In the genomic region with DNA sequence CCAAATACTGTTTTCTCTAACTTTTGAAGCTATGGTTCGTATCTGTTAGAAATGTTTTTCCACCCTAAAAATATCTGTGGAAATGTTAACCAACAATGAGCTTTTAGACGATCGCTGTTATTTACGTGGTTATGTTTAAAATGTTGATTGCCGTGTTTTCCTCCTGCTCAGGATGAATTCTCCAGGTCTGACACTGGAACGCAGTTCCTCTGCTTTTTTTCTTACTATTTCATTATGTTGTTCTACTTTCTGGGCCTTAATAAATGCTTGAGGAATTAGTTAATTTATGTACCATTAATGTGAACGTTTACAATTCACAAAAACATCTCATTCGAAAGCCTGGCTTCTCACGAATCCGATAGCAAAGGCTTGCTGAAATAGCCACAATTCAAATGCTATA, we compare ENCODE assay signal across 18 mouse cellular contexts. TPM values are rescaled to one million over a fixed set of nuclear protein-coding genes. Genes with fewer than 3 reads are reported as not detected.
DNase-seq lines count a peak whose midpoint lies in the region; ATAC-seq and TF ChIP-seq lines count a peak whose summit lies in the region.
"Had no signal": no experiment of that assay in that cellular context is flagged by ENCODE, and none has a peak within 500 bp of the region (broad histone marks: within the 10 kb centered on the region; RNA-seq: fewer than 3 reads in every experiment).

No protein-coding gene starts in this region.

- intact Hi-C loops in heart, postnatal 14 days (cut with DNase I), result no loop called here

- H3K4me3 ChIP-seq in hindbrain, embryonic 11.5 days (ENCODE audit: low read depth, low read length), result no peak overlapping the region
- H3K4me3 ChIP-seq in hindbrain, embryonic 12.5 days, result no peak overlapping the region
- H3K4me3 ChIP-seq in lung, embryonic 14.5 days (ENCODE audit: low read depth, low read length), result peak overlapping the region; percentile 44
- no peak overlapping the region for H3K4me3 ChIP-seq in intestine, embryonic 15.5 days (replicated peaks)
- H3K4me3 ChIP-seq: forebrain, embryonic 15.5 days; left cerebral cortex, adult 2 months had no signal

- peak; percentile 49 for DNase-seq in hindbrain, embryonic 11.5 days (ENCODE audit: low spot score)
- peak; percentile 30 for DNase-seq in lung, embryonic 14.5 days
- no peak for DNase-seq in lung, adult 18-20 months
- peak; percentile 43 for DNase-seq in retina, postnatal 1 day
- DNase-seq in urinary bladder, postnatal 14 days (ENCODE audit: low spot score), result no peak
- no peak for DNase-seq in heart, postnatal 14 days
- DNase-seq: adrenal gland, adult 2 months; right cerebral cortex, postnatal 14 days; thymus, postnatal 25 days had no signal

- no peaks in the 10 kb centered on the region for H3K36me3 ChIP-seq in hindbrain, embryonic 11.5 days (ENCODE audit: control insufficient read depth, insufficient read depth, low read length)
- H3K36me3 ChIP-seq in hindbrain, embryonic 12.5 days, result no peaks in the 10 kb centered on the region
- no peaks in the 10 kb centered on the region for H3K36me3 ChIP-seq in lung, embryonic 14.5 days (ENCODE audit: insufficient read depth)
- H3K36me3 ChIP-seq in intestine, embryonic 15.5 days, result no peaks in the 10 kb centered on the region
- H3K36me3 ChIP-seq: forebrain, embryonic 15.5 days; G1E had no signal

- no peak overlapping the region for H3K27ac ChIP-seq in hindbrain, embryonic 11.5 days (ENCODE audit: low read depth, low read length)
- no peak overlapping the region for H3K27ac ChIP-seq in hindbrain, embryonic 12.5 days
- H3K27ac ChIP-seq in lung, embryonic 14.5 days (ENCODE audit: low read depth), result 0 out of 2 replicates have a peak overlapping the region, but pooled peaks have one; percentile 87
- no peak overlapping the region for H3K27ac ChIP-seq in intestine, embryonic 15.5 days
- H3K27ac ChIP-seq: forebrain, embryonic 15.5 days; left cerebral cortex, adult 2 months; macrophage had no signal

- H3K4me1 ChIP-seq in hindbrain, embryonic 11.5 days (replicated peaks; ENCODE audit: control insufficient read depth, insufficient read depth, low read length), result peaks cover 6% of the 10 kb centered on the region
- peaks cover 20% of the 10 kb centered on the region for H3K4me1 ChIP-seq in hindbrain, embryonic 12.5 days
- peaks cover 3% of the 10 kb centered on the region; the same call in 1 of the 2 replicates for H3K4me1 ChIP-seq in lung, embryonic 14.5 days (ENCODE audit: insufficient read depth)
- H3K4me1 ChIP-seq in intestine, embryonic 15.5 days (replicated peaks), result no peaks in the 10 kb centered on the region; the same call in 1 of the 2 replicates

- no peaks in the 10 kb centered on the region for H3K9me3 ChIP-seq in hindbrain, embryonic 11.5 days (ENCODE audit: control insufficient read depth, low read length)
- H3K9me3 ChIP-seq in hindbrain, embryonic 12.5 days (replicated peaks), result no peaks in the 10 kb centered on the region
- H3K9me3 ChIP-seq in lung, embryonic 14.5 days (ENCODE audit: low read depth, low read length), result no peaks in the 10 kb centered on the region
- no peaks in the 10 kb centered on the region for H3K9me3 ChIP-seq in intestine, embryonic 15.5 days
- H3K9me3 ChIP-seq: forebrain, embryonic 15.5 days; G1E had no signal

- ATAC-seq in hindbrain, embryonic 11.5 days (ENCODE audit: low FRiP score), result no peak
- ATAC-seq in hindbrain, embryonic 12.5 days (ENCODE audit: low FRiP score), result no peak
- ATAC-seq in lung, embryonic 14.5 days (ENCODE audit: insufficient read depth), result no peak
- no peak for ATAC-seq in intestine, embryonic 15.5 days
- ATAC-seq: forebrain, embryonic 15.5 days; hindbrain, embryonic 16.5 days; midbrain, embryonic 16.5 days had no signal

- WGBS in hindbrain, embryonic 11.5 days, result 7% methylated on average over 10 of the region's 10 CpGs
- 7% methylated on average over 10 of the region's 10 CpGs for WGBS in hindbrain, embryonic 12.5 days
- 7% methylated on average over 10 of the region's 10 CpGs for WGBS in lung, embryonic 14.5 days
- WGBS in intestine, embryonic 15.5 days, result 9% methylated on average over 10 of the region's 10 CpGs

- peaks cover 76% of the 10 kb centered on the region for H3K27me3 ChIP-seq in hindbrain, embryonic 11.5 days (ENCODE audit: control insufficient read depth, insufficient read depth, low read length)
- peaks cover 85% of the 10 kb centered on the region for H3K27me3 ChIP-seq in hindbrain, embryonic 12.5 days
- H3K27me3 ChIP-seq in lung, embryonic 14.5 days (ENCODE audit: insufficient read depth, low read length), result peaks cover 63% of the 10 kb centered on the region
- peaks cover 42% of the 10 kb centered on the region for H3K27me3 ChIP-seq in intestine, embryonic 15.5 days (replicated peaks)

- TF ChIP-seq CTCF in lung, embryonic 14.5 days (IDR thresholded peaks at IDR 0.05; ENCODE audit: low read depth), result no peak

- no peak overlapping the region for H3K4me2 ChIP-seq in hindbrain, embryonic 11.5 days (replicated peaks; ENCODE audit: low read depth, low read length)
- no peak overlapping the region for H3K4me2 ChIP-seq in hindbrain, embryonic 12.5 days (replicated peaks)
- peak overlapping the region; percentile 62 for H3K4me2 ChIP-seq in lung, embryonic 14.5 days
- H3K4me2 ChIP-seq in intestine, embryonic 15.5 days (replicated peaks), result peak overlapping the region; percentile 62
- H3K4me2 ChIP-seq: forebrain, embryonic 15.5 days had no signal

- no peak overlapping the region for H3K9ac ChIP-seq in hindbrain, embryonic 11.5 days (ENCODE audit: low read depth, low read length)
- H3K9ac ChIP-seq in hindbrain, embryonic 12.5 days, result no peak overlapping the region
- H3K9ac ChIP-seq in lung, embryonic 14.5 days, result peak overlapping the region; percentile 70
- H3K9ac ChIP-seq in intestine, embryonic 15.5 days, result no peak overlapping the region
- H3K9ac ChIP-seq: forebrain, embryonic 15.5 days had no signal

RNA-seq across cellular contexts. Expression of a gene that starts 4.2 kb away (rescaled TPM):
- polyA plus RNA-seq in hindbrain, embryonic 11.5 days (2014; fragmentation: Nextera tagmentation; extraction: Ambion mirVana), result 0.32 TPM in 1 of 2 replicates, not detected in the other
- polyA plus RNA-seq in hindbrain, embryonic 12.5 days (2016; fragmentation: Nextera tagmentation; extraction: Ambion mirVana), result 0.09 TPM in 1 of 2 replicates, not detected in the other
- 10.9 and 11.4 TPM in 2 replicates for polyA plus RNA-seq in lung, embryonic 14.5 days (2014; fragmentation: Nextera tagmentation; extraction: Ambion mirVana)
- polyA plus RNA-seq in intestine, embryonic 15.5 days (2015; fragmentation: Nextera tagmentation; extraction: Ambion mirVana), result 9.3 and 11.2 TPM in 2 replicates
- total RNA-seq in heart, postnatal 14 days (2021), result not detected
- total RNA-seq: adrenal gland, adult 2 months; gastrocnemius, adult 8-10 months had no signal
- polyA plus RNA-seq: forebrain, embryonic 15.5 days; G1E; macrophage had no signal

Comparison
In these comparisons a context has a peak if more than half of its experiments do, and no peak if none do; other contexts are left out.
1. DNase-seq: peak in hindbrain, embryonic 11.5 days (single experiment), lung, embryonic 14.5 days (single experiment) and retina, postnatal 1 day (single experiment); none in lung, adult 18-20 months (0 of 2), urinary bladder, postnatal 14 days (single experiment) and heart, postnatal 14 days (0 of 2).
2. H3K4me2 ChIP-seq: peak in lung, embryonic 14.5 days (single experiment) and intestine, embryonic 15.5 days (single experiment); none in hindbrain, embryonic 11.5 days (single experiment) and hindbrain, embryonic 12.5 days (single experiment).